Mouse (Mus musculus) inflammation-experienced regulatory T-cells (primary cell): ENCODE results near the gene Lmnb2. TPM values are rescaled to one million over a fixed set of nuclear protein-coding genes. Genes with fewer than 3 reads are reported as not detected.

ENCODE experiments used
- polyA plus RNA-seq, 2 experiments: library from polyadenylated mRNA; unstranded; fragments of 100-300 nt; shearing (Covaris generic); gene quantifications; one replicate each; pipeline ENCODE4 v1.2.1; 2017

The Lmnb2 gene
- 10 to 100 TPM; 17.1 to 18.9 TPM for polyA plus RNA-seq

GRCm38 (mm10) chr10:80917779-80918434 is at the start of gene Lmnb2:
Gene Lmnb2 (minus strand): TSS chr10:80918245.

GRCm38 (mm10) chr10:80929299-80930226 is 11.5 kb upstream of the Lmnb2 start, which contains the start of gene Gadd45b:
Gene Gadd45b (plus strand): TSS chr10:80930073.

GRCm38 (mm10) chr10:80900318-80901247 is 17.5 kb downstream of the Lmnb2 start, which contains the start of gene Timm13:
Gene Timm13 (minus strand): TSS chr10:80900969.

GRCm38 (mm10) chr10:80871581-80871980 is 46.5 kb downstream of the Lmnb2 start, which contains the start of gene Tmprss9:
Gene Tmprss9 (plus strand): TSS chr10:80871848.

GRCm38 (mm10) chr10:80854913-80855748 is 62.9 kb downstream of the Lmnb2 start, which contains the start of the genes Lsm7 and Sppl2b:
Gene Lsm7 (minus strand): TSS chr10:80855209.
Gene Sppl2b (plus strand): TSS chr10:80855275.

Other genes starting within 250 kb of the Lmnb2 start
- 100 to 1,000 TPM; 166 to 167 TPM for gene Mknk2, start 240.1 kb downstream of the Lmnb2 start, polyA plus RNA-seq
- 100 to 1,000 TPM; 283 to 285 TPM for gene Mob3a, start 216.3 kb downstream of the Lmnb2 start, polyA plus RNA-seq
- 100 to 1,000 TPM; 131 to 176 TPM for gene Izumo4, start 216.1 kb downstream of the Lmnb2 start, polyA plus RNA-seq
- 10 to 100 TPM; 72.7 to 75.1 TPM for gene Ap3d1, start 176.0 kb downstream of the Lmnb2 start, polyA plus RNA-seq
- 10 to 100 TPM; 14.5 to 16.0 TPM for gene Dot1l, start 163.0 kb downstream of the Lmnb2 start, polyA plus RNA-seq
- 10 to 100 TPM; 70.1 to 83.3 TPM for gene Sf3a2, start 120.0 kb downstream of the Lmnb2 start, polyA plus RNA-seq
- gene Plekhj1, start 119.6 kb downstream of the Lmnb2 start, polyA plus RNA-seq, result 100 to 1,000 TPM; 257 to 326 TPM
- under 1 TPM in 1 of 2 experiments, not detected in 1; 0.33 TPM for gene Amh, start 113.0 kb downstream of the Lmnb2 start, polyA plus RNA-seq
- 1 to 10 TPM in 1 of 2 experiments, not detected in 1; 1.4 TPM for gene Jsrp1, start 104.7 kb downstream of the Lmnb2 start, polyA plus RNA-seq
- 1,000 to 10,000 TPM; 1,795 to 1,959 TPM for gene Oaz1, start 91.6 kb downstream of the Lmnb2 start, polyA plus RNA-seq
- under 1 TPM; 0.14 to 0.66 TPM for gene Lingo3, start 74.2 kb downstream of the Lmnb2 start, polyA plus RNA-seq
- 100 to 1,000 TPM; 146 to 150 TPM for gene Lsm7, start 63.0 kb downstream of the Lmnb2 start, polyA plus RNA-seq
- 10 to 100 TPM; 30.1 to 44.5 TPM for gene Sppl2b, start 63.0 kb downstream of the Lmnb2 start, polyA plus RNA-seq
- gene Tmprss9, start 46.4 kb downstream of the Lmnb2 start, polyA plus RNA-seq, result under 1 TPM; 0.07 to 0.61 TPM
- gene Timm13, start 17.3 kb downstream of the Lmnb2 start, polyA plus RNA-seq, result 100 to 1,000 TPM; 183 to 221 TPM
- gene Gadd45b, start 11.8 kb upstream of the Lmnb2 start, polyA plus RNA-seq, result 10 to 100 TPM; 36.4 to 91.4 TPM
- under 1 TPM in 1 of 2 experiments, not detected in 1; 0.66 TPM for gene Gng7, start 96.7 kb upstream of the Lmnb2 start, polyA plus RNA-seq
- gene Diras1, start 107.4 kb upstream of the Lmnb2 start, polyA plus RNA-seq, result 1 to 10 TPM in 1 of 2 experiments, under 1 TPM in 1; 0.36 to 2.3 TPM
- 10 to 100 TPM; 13.2 to 17.6 TPM for gene Slc39a3, start 119.2 kb upstream of the Lmnb2 start, polyA plus RNA-seq
- gene Sgta, start 141.9 kb upstream of the Lmnb2 start, polyA plus RNA-seq, result 100 to 1,000 TPM; 101 to 111 TPM
- gene Thop1, start 151.8 kb upstream of the Lmnb2 start, polyA plus RNA-seq, result 1 to 10 TPM; 8.4 to 9.8 TPM
- gene Creb3l3, start 180.6 kb upstream of the Lmnb2 start, polyA plus RNA-seq, result 1 to 10 TPM in 1 of 2 experiments, not detected in 1; 3.7 TPM
- gene Map2k2, start 187.7 kb upstream of the Lmnb2 start, polyA plus RNA-seq, result 100 to 1,000 TPM; 173 to 181 TPM
- gene Zbtb7a, start 217.0 kb upstream of the Lmnb2 start, polyA plus RNA-seq, result 10 to 100 TPM; 80.7 to 89.3 TPM
- gene Pias4, start 249.7 kb upstream of the Lmnb2 start, polyA plus RNA-seq, result 10 to 100 TPM; 47.9 to 52.2 TPM